Mouse (Mus musculus) midbrain, embryonic 11.5 days (tissue): ENCODE measurements around the gene Traf5. TPM values are rescaled to one million over a fixed set of nuclear protein-coding genes. Genes with fewer than 3 reads are reported as not detected.

Source experiments
- ATAC-seq: fragments of 200-750 bp; cut with Nextera tagmentation; 2 replicates; pipeline ENCODE4 v1.8.0; 2017; ENCODE audit warnings: moderate TSS enrichment, moderate library complexity; ENCODE audit not compliant: low FRiP score
- DNase-seq: peaks from one replicate; pipeline ENCODE4 v3.0.0; 2015; ENCODE audit warnings: low spot score; ENCODE audit errors: missing footprints
- H3K27ac ChIP-seq: fragments of 300-500 bp; sonication (generic); 2 replicates; pipeline ENCODE4 v1.5.1; 2014; ENCODE audit warnings: low read depth, low read length
- H3K27me3 ChIP-seq: fragments of 300-500 bp; sonication (generic); 2 replicates; pipeline ENCODE4 v1.6.1; 2014; ENCODE audit warnings: mild to moderate bottlenecking, low read length, moderate library complexity, mixed read lengths; ENCODE audit not compliant: control insufficient read depth, insufficient read depth
- H3K36me3 ChIP-seq: fragments of 300-500 bp; sonication (generic); 2 replicates; pipeline ENCODE4 v1.6.1; 2014; ENCODE audit warnings: mild to moderate bottlenecking, low read length, moderate library complexity, mixed read lengths; ENCODE audit not compliant: control insufficient read depth, insufficient read depth
- H3K4me1 ChIP-seq: fragments of 300-500 bp; sonication (generic); 2 replicates; pipeline ENCODE4 v1.6.1; 2014; ENCODE audit warnings: low read length; ENCODE audit not compliant: control insufficient read depth, insufficient read depth
- H3K4me2 ChIP-seq: fragments of 300-500 bp; sonication (generic); 2 replicates; pipeline ENCODE4 v1.6.1; 2014; ENCODE audit warnings: mild to moderate bottlenecking, moderate library complexity
- H3K4me3 ChIP-seq: fragments of 300-500 bp; sonication (generic); 2 replicates; pipeline ENCODE4 v1.5.1; 2014; ENCODE audit warnings: low read depth, low read length
- H3K9ac ChIP-seq: fragments of 300-500 bp; sonication (generic); 2 replicates; pipeline ENCODE4 v1.6.1; 2014; ENCODE audit warnings: low read length
- H3K9me3 ChIP-seq: fragments of 300-500 bp; sonication (generic); 2 replicates; pipeline ENCODE4 v1.6.1; 2016; ENCODE audit warnings: low read length; ENCODE audit not compliant: control insufficient read depth
- WGBS: fragments of 180-500 bp; shearing (Covaris S2); extraction: QIAGEN DNeasy Blood & Tissue Kit; methylation state at CpG from one replicate; pipeline ENCODE4 v1.1.7; 2014; 5-methylcytosine and 5-hydroxymethylcytosine counted together
- polyA plus RNA-seq: library from polyadenylated mRNA; unstranded; fragments of >200 nt; fragmentation: Nextera tagmentation; extraction: Ambion mirVana; gene quantifications from 2 replicates; pipeline ENCODE4 v1.2.1, GENCODE M21; 2014

Gene Traf5
- polyA plus RNA-seq, 1 experiment from 2014 or later, result 4.1 TPM

DNA sequence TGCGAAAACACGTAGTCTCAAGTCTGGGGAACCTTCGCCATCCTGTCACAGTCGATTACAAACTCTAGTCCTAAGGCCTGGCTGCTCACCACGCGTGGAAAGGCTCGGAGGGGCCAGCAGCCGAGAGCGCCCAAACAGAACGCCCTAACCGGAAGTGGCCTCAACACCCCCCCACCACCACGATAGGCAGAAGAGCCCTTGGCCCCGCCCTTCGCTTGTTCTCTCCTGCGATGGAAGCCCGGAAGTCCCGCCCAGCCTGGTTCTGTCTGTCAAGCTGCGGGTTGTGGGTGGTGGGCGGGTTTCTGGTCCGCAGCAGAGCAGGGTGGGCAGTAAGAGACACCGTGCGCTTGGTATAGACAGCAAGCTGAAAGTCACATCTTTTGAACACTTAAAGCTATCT, 102.4 kb downstream of the Traf5 start:
- Histone ChIP-seq H3K36me3 (no peaks in the 10 kb centered on the region), H3K27ac (no peak overlapping the region; the same call in 1 of the 2 replicates), H3K27me3 (no peaks in the 10 kb centered on the region), H3K9me3 (no peaks in the 10 kb centered on the region), H3K4me2 (peak overlapping the region; percentile 67), H3K4me3 (peak overlapping the region; percentile 61), H3K4me1 (0 out of 2 replicates have a peak, but pooled peaks cover 2% of the 10 kb centered on the region), H3K9ac (peak overlapping the region; percentile 85)
- WGBS, result 0% methylated on average over 22 of the region's 22 CpGs
- ATAC-seq, result peak; percentile 98
- peak; percentile 99 for DNase-seq

DNA sequence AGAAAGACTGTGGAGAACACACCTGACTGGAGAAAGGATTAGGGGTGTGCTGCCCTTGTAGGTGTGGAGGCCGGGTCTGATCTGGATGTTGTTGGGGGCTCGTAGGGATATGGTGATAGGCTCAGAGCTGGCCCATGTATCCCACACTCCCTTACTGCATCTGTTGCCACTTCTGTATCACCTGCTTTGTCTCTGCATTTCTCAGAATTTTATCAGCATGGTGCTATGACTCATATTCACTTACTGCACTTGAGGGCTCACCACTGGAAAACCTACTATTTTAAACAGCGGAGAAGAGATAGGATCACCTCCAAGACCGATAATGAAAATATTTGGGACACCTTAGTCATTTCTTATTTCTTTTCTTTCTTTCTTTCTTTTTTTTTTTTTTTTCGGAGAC, 103.3 kb downstream of the Traf5 start:
- Histone ChIP-seq H3K4me1 (0 out of 2 replicates have a peak, but pooled peaks cover 2% of the 10 kb centered on the region), H3K9me3 (no peaks in the 10 kb centered on the region), H3K4me2 (peak overlapping the region; percentile 67; the same call in 1 of the 2 replicates), H3K27me3 (no peaks in the 10 kb centered on the region), H3K36me3 (no peaks in the 10 kb centered on the region), H3K4me3 (no peak overlapping the region), H3K9ac (no peak overlapping the region; the same call in 1 of the 2 replicates), H3K27ac (no peak overlapping the region)
- 92% methylated on average over 5 of the region's 5 CpGs for WGBS
- ATAC-seq (no peak), DNase-seq (peak; percentile 75)

DNA sequence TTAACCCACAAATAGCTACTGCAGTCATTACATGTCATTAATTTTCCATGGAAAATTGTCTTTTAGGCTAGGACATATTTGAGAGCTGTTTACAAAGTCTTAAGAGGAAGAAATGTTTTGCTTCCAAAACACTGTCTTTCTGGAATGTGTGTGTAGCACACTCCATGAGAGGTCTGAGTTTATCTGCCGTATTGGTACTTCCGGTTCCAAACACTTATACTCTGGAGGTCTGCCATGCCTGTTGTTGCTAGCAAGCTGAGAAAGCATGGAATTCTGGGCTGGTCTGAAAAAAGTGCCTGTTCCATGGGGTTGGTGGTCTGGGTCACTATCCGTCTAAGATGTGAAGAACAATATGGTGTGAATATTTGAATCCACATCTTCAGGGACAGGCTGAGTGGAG, 103.7 kb downstream of the Traf5 start:
- no peak for DNase-seq
- Histone ChIP-seq H3K9ac (no peak overlapping the region), H3K27ac (no peak overlapping the region), H3K9me3 (no peaks in the 10 kb centered on the region), H3K36me3 (no peaks in the 10 kb centered on the region), H3K27me3 (no peaks in the 10 kb centered on the region), H3K4me2 (no peak overlapping the region), H3K4me1 (0 out of 2 replicates have a peak, but pooled peaks cover 2% of the 10 kb centered on the region), H3K4me3 (no peak overlapping the region)
- 92% methylated on average over 3 of the region's 3 CpGs for WGBS
- ATAC-seq, result no peak

DNA sequence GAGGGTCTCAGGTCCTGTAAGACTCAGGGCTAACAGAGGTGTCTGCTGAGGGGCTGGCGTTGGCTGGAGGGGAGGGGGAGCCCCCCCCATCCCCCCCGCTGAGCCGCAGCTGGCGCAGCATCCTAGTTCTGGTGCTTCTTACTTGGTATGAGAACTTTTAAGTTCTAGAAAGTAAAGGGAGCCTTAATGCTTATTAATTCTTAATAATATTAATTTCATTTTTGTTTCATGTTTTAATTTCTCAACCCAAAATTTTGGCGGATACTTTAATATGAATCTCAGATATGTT, 104.9 kb downstream of the Traf5 start:
- ATAC-seq (no peak), DNase-seq (peak; percentile 37)
- no peak overlapping the region for H3K4me2 ChIP-seq
- H3K27me3 ChIP-seq, result no peaks in the 10 kb centered on the region
- no peak overlapping the region for H3K4me3 ChIP-seq
- no peak overlapping the region for H3K27ac ChIP-seq
- 0 out of 2 replicates have a peak, but pooled peaks cover 2% of the 10 kb centered on the region for H3K4me1 ChIP-seq
- 47% methylated on average over 5 of the region's 5 CpGs for WGBS
- no peaks in the 10 kb centered on the region for H3K36me3 ChIP-seq
- no peak overlapping the region for H3K9ac ChIP-seq
- H3K9me3 ChIP-seq, result no peaks in the 10 kb centered on the region

DNA sequence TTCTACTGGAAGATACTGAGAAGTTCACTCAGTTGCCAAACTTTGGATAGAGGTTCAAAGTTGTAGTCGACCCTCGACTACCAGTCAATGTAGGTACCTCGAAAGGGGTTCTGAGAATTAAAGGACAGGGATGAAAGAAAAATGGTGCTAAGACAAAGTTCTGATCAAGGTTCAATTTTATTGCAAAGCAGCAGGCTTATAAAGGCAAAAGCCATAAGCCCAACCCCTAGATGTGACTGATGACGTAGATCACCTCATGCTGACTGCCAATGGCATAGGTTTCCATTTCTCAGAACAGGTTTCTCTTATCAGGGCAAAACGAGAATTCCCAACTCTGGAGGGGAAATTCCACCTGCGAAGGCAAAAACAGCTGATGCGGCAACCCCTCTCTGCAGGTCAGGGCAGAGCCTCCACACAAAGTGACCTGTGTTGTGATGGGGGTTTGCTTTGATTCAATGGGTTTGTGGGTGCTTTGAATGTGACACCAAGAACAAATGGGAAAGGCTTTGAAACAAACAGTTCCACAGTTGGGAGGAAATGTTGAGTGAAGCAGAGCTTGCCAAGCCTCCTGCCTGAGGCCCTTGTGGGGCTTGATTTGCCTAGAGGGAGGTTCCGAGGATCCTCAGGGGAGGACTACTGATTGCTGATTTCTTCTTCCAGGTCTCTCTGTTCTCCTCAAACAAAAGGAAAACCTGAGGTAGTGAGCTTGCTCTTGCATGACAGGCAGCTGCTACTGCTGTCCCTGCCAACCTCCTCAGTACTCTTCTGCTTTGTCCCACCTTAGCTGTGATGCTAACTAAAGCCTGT, 105.5 kb downstream of the Traf5 start:
- H3K4me3 ChIP-seq, result no peak overlapping the region
- no peaks in the 10 kb centered on the region for H3K9me3 ChIP-seq
- no peak overlapping the region for H3K4me2 ChIP-seq
- no peaks in the 10 kb centered on the region for H3K36me3 ChIP-seq
- H3K27ac ChIP-seq, result no peak overlapping the region
- ATAC-seq (no peak), DNase-seq (peak; percentile 81)
- 0 out of 2 replicates have a peak, but pooled peaks cover 2% of the 10 kb centered on the region for H3K4me1 ChIP-seq
- H3K9ac ChIP-seq, result no peak overlapping the region
- WGBS, result 84% methylated on average over 8 of the region's 8 CpGs
- no peaks in the 10 kb centered on the region for H3K27me3 ChIP-seq

DNA sequence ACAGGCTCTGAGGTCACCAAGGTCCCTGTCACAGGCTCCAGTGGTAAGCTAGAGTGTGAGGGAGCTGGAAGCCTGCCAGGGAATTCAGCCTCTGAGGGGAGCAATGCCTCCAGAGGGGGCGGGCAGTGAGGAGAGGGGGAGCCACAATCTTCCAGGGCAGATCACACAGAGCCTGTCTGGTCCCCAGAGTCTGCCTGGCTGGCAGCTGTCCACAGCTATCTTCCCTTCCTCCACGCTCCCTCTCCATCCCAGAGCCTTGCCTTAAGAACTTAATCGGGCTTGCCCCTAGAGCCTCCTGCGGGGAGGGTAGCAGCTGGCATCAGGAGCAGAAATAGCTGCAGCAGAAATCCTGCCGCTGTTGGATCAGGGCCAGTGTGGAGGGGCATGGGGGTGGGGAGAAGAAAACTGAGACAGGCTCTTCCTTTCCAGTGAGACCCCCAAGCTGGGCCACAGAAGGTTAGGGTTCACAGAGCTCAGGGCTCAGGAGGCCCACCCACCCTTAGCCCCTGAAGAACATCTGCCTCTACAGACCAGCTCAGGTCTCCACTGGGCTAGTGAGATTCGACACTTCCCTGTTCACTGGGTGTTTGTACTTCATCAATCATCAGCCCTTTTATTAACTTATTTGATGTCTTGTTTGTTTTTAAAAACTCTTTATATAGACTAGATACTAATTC, 110.8 kb downstream of the Traf5 start:
- H3K27ac ChIP-seq, result 0 out of 2 replicates have a peak overlapping the region, but pooled peaks have one; percentile 7
- WGBS, result 55% methylated on average over 6 of the region's 6 CpGs
- no peak overlapping the region for H3K4me2 ChIP-seq
- DNase-seq (peak; percentile 82), ATAC-seq (peak; percentile 82)
- no peaks in the 10 kb centered on the region for H3K27me3 ChIP-seq
- H3K36me3 ChIP-seq, result no peaks in the 10 kb centered on the region
- peaks cover 3% of the 10 kb centered on the region; the same call in 1 of the 2 replicates for H3K4me1 ChIP-seq
- H3K4me3 ChIP-seq, result no peak overlapping the region
- no peak overlapping the region for H3K9ac ChIP-seq
- no peaks in the 10 kb centered on the region for H3K9me3 ChIP-seq

DNA sequence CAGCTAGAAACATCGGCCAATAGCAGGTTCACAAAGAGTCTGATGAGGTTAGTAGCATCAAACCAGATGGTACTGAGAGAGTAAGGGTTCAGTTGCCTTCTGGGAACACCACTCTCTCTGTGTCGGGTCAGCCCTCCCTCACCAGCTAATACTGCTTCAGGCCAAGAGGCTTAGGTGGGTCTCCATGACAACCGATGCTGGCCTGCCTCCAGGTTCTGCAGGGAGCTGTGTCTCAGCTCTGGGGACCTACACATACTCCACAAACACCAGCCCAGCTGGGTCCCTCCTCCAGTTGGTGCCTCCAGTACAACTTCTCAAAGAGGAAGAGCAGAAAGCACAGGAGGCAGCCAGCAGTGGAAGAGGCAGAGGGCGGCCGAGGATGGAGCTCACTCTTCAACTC, 115.2 kb downstream of the Traf5 start, which contains the start of gene Rd3:
Gene Rd3 (plus strand): TSS at position 184 of the 400 bp plus-strand sequence.
- H3K27me3 ChIP-seq, result no peaks in the 10 kb centered on the region
- no peak within 1 kb of the TSS for H3K27ac ChIP-seq
- ATAC-seq (peak; percentile 81), DNase-seq (no peak)
- H3K9ac ChIP-seq, result no peak within 1 kb of the TSS
- H3K4me1 ChIP-seq, result peaks cover 3% of the 10 kb centered on the region; the same call in 1 of the 2 replicates
- no peak within 1 kb of the TSS for H3K4me2 ChIP-seq
- H3K4me3 ChIP-seq, result no peak within 1 kb of the TSS
- WGBS, result 42% methylated on average over 5 of the region's 5 CpGs
- H3K36me3 ChIP-seq, result no peaks in the 10 kb centered on the region
- H3K9me3 ChIP-seq, result no peaks in the 10 kb centered on the region

DNA sequence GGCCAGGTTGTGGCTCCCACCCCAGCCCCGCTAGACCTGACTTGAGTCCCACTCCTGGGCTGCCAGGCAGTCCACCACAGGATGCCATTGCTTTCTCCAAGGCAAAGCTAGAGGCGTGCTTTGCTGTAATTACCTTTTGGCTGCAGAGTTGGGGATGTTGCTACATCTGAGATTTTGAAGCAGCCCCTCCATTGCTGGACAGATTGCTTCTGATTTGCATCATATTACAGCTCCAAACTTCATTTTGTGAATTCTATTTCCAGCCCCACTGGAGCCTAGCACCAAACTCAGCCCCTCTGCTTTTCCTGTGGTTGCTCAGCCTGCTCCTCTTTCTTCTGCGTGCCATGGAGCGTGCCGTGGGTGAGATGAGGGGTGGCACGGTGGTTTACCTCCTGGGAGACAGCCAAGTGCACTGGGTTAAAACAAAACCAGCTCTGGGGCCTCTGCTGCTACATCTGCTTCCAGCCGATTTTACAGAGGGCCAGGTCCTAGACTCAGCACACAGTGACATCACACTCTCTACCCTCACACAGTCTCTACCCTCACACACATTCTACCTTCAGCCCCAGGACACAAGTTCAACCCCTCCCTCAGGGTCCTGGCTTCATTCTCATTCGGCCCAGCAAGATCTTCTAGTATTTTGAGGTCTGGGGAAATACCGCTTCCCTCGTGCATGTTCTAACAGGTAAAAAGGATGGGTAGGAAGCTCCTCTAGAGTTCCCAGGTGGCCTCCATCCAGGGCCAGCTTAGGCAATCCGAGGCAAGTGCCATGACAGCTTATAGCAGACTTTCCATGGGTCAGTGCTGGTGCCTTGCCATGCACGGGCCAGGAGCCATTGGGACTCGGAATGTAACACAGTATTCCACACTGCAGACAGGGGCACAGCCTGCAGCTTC, 117.6 kb downstream of the Traf5 start:
- ATAC-seq (no peak), DNase-seq (peak; percentile 60)
- Histone ChIP-seq H3K27me3 (no peaks in the 10 kb centered on the region), H3K9ac (no peak overlapping the region), H3K4me1 (peaks cover 3% of the 10 kb centered on the region; the same call in 1 of the 2 replicates), H3K4me3 (no peak overlapping the region), H3K36me3 (no peaks in the 10 kb centered on the region), H3K27ac (no peak overlapping the region), H3K9me3 (no peaks in the 10 kb centered on the region), H3K4me2 (no peak overlapping the region)
- 72% methylated on average over 13 of the region's 13 CpGs for WGBS
